Mouse (Mus musculus): Measurements from ENCODE around the gene Nop16. TPM values are rescaled to one million over a fixed set of nuclear protein-coding genes. Genes with fewer than 3 reads are reported as not detected.

Gene Nop16
- polyA plus RNA-seq, 1 experiment: 9.1 TPM

GRCm38 (mm10) chr13:54577652-54578507, 12.0 kb downstream of the Nop16 start:
- no peak for DNase-seq
- WGBS: 76% methylated on average over 21 of the region's 21 CpGs
- no peak for TF ChIP-seq POLR2A (IDR thresholded peaks at IDR 0.05; ENCODE audit: borderline replicate concordance, extremely low read depth, low read depth, low read length)
- TF ChIP-seq CTCF (IDR thresholded peaks at IDR 0.05; ENCODE audit: insufficient read depth, low read length): no peak
- Histone ChIP-seq H3K4me3 (replicated peaks; ENCODE audit: extremely low read depth, low read depth, low read length) (no peak overlapping the region), H3K4me1 (ENCODE audit: control insufficient read depth, insufficient read depth, low read length) (peaks cover 12% of the 10 kb centered on the region)

- WGBS: 4% methylated on average over 19 of the region's 19 CpGs
- H3K4me3 ChIP-seq (replicated peaks; ENCODE audit: extremely low read depth, low read depth, low read length): peak overlapping the region; percentile 72
- H3K4me1 ChIP-seq (ENCODE audit: control insufficient read depth, insufficient read depth, low read length): peaks cover 4% of the 10 kb centered on the region; the same call in 1 of the 2 replicates
- DNase-seq: peak; percentile 39
- TF ChIP-seq POLR2A (IDR thresholded peaks at IDR 0.05; ENCODE audit: borderline replicate concordance, extremely low read depth, low read depth, low read length) (no peak), CTCF (IDR thresholded peaks at IDR 0.05; ENCODE audit: insufficient read depth, low read length) (no peak)
These were observed 14.4 kb downstream of the Nop16 start for GRCm38 (mm10) chr13:54575489-54575888.

GRCm38 (mm10) chr13:54574854-54575481, 14.9 kb downstream of the Nop16 start, which contains the start of gene Arl10:
Gene Arl10 (plus strand): TSS chr13:54575015.
- under 1% methylated on average over 55 of the region's 55 CpGs for WGBS
- 0 out of 2 replicates have a peak, but pooled peaks have one; percentile 7 for TF ChIP-seq POLR2A (IDR thresholded peaks at IDR 0.05; ENCODE audit: borderline replicate concordance, extremely low read depth, low read depth, low read length)
- no peak for TF ChIP-seq CTCF (IDR thresholded peaks at IDR 0.05; ENCODE audit: insufficient read depth, low read length)
- peak within 1 kb of the TSS; percentile 72 for H3K4me3 ChIP-seq (replicated peaks; ENCODE audit: extremely low read depth, low read depth, low read length)
- H3K4me1 ChIP-seq (ENCODE audit: control insufficient read depth, insufficient read depth, low read length): peaks cover 4% of the 10 kb centered on the region; the same call in 1 of the 2 replicates
- DNase-seq: peak; percentile 78

GRCm38 (mm10) chr13:54572621-54573020, 17.3 kb downstream of the Nop16 start:
- H3K4me1 ChIP-seq (ENCODE audit: control insufficient read depth, insufficient read depth, low read length): peaks cover 4% of the 10 kb centered on the region; the same call in 1 of the 2 replicates
- no peak overlapping the region for H3K4me3 ChIP-seq (replicated peaks; ENCODE audit: extremely low read depth, low read depth, low read length)
- WGBS: 81% methylated on average over 4 of the region's 4 CpGs
- no peak for DNase-seq
- TF ChIP-seq POLR2A (IDR thresholded peaks at IDR 0.05; ENCODE audit: borderline replicate concordance, extremely low read depth, low read depth, low read length) (no peak), CTCF (IDR thresholded peaks at IDR 0.05; ENCODE audit: insufficient read depth, low read length) (no peak)

DNA sequence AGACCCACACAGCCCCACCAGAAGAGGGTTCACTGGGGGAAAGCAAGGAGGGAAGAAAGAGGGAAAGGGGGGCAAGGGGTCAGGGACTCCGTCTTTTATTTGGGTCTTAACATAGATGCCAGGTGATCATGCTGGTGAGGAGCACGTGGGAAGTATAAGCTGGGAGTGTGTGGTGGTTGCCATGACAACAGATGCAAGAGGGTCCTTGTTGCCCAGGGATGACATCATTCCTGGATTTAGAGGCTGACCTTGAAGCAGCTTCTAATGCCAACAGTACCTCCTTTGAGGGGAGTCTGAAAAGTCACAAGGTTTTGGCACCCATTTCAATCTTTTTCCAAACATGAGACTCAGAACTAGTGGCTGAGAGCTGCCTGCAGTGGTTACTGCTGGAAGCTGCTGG, 18.3 kb downstream of the Nop16 start:
- TF ChIP-seq CTCF (IDR thresholded peaks at IDR 0.05; ENCODE audit: insufficient read depth, low read length) (no peak), POLR2A (IDR thresholded peaks at IDR 0.05; ENCODE audit: borderline replicate concordance, extremely low read depth, low read depth, low read length) (no peak)
- no peak for DNase-seq
- Histone ChIP-seq H3K4me3 (replicated peaks; ENCODE audit: extremely low read depth, low read depth, low read length) (no peak overlapping the region), H3K4me1 (ENCODE audit: control insufficient read depth, insufficient read depth, low read length) (peaks cover 4% of the 10 kb centered on the region; the same call in 1 of the 2 replicates)
- WGBS: 35% methylated on average over 2 of the region's 2 CpGs

DNA sequence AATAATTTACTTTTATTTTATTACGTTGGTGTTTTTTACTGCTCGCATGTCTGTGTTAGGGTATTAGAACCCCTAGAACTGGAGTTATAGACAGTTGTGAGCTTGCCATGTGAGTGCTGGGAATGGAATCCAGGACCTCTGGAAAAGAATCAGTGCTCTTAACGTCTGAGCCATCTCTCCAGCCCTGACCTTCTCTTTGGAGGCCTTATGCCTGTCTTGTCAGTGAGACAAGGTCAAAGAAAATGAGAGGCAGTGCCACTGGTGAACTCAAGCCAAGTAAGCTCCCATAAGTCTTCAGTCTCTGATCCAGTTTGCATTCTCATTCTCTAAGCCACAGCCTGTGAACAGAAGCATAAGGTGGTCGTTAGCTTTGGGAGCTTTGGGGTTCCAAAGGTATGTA, 19.2 kb downstream of the Nop16 start:
- 72% methylated on average over 4 of the region's 4 CpGs for WGBS
- TF ChIP-seq CTCF (IDR thresholded peaks at IDR 0.05; ENCODE audit: insufficient read depth, low read length) (no peak), POLR2A (IDR thresholded peaks at IDR 0.05; ENCODE audit: borderline replicate concordance, extremely low read depth, low read depth, low read length) (no peak)
- peaks cover 4% of the 10 kb centered on the region; the same call in 1 of the 2 replicates for H3K4me1 ChIP-seq (ENCODE audit: control insufficient read depth, insufficient read depth, low read length)

GRCm38 (mm10) chr13:54569282-54569681, 20.6 kb downstream of the Nop16 start:
- 43% methylated on average over 1 of the region's 1 CpGs for WGBS
- no peak overlapping the region for H3K4me3 ChIP-seq (replicated peaks; ENCODE audit: extremely low read depth, low read depth, low read length)

More for the DNA sequence above, 19.2 kb downstream of the Nop16 start:
- no peak for DNase-seq
- no peak overlapping the region for H3K4me3 ChIP-seq (replicated peaks; ENCODE audit: extremely low read depth, low read depth, low read length)

GRCm38 (mm10) chr13:54568380-54568779, 21.5 kb downstream of the Nop16 start:
- 48% methylated on average over 5 of the region's 5 CpGs for WGBS
- TF ChIP-seq CTCF (IDR thresholded peaks at IDR 0.05; ENCODE audit: insufficient read depth, low read length) (no peak), POLR2A (IDR thresholded peaks at IDR 0.05; ENCODE audit: borderline replicate concordance, extremely low read depth, low read depth, low read length) (no peak)
- no peak overlapping the region for H3K4me3 ChIP-seq (replicated peaks; ENCODE audit: extremely low read depth, low read depth, low read length)
- DNase-seq: no peak
- H3K4me1 ChIP-seq (ENCODE audit: control insufficient read depth, insufficient read depth, low read length): peaks cover 7% of the 10 kb centered on the region

More at GRCm38 (mm10) chr13:54569282-54569681, 20.6 kb downstream of the Nop16 start:
- TF ChIP-seq CTCF (IDR thresholded peaks at IDR 0.05; ENCODE audit: insufficient read depth, low read length) (no peak), POLR2A (IDR thresholded peaks at IDR 0.05; ENCODE audit: borderline replicate concordance, extremely low read depth, low read depth, low read length) (no peak)
- no peak for DNase-seq
- peaks cover 2% of the 10 kb centered on the region; the same call in 1 of the 2 replicates for H3K4me1 ChIP-seq (ENCODE audit: control insufficient read depth, insufficient read depth, low read length)

DNA sequence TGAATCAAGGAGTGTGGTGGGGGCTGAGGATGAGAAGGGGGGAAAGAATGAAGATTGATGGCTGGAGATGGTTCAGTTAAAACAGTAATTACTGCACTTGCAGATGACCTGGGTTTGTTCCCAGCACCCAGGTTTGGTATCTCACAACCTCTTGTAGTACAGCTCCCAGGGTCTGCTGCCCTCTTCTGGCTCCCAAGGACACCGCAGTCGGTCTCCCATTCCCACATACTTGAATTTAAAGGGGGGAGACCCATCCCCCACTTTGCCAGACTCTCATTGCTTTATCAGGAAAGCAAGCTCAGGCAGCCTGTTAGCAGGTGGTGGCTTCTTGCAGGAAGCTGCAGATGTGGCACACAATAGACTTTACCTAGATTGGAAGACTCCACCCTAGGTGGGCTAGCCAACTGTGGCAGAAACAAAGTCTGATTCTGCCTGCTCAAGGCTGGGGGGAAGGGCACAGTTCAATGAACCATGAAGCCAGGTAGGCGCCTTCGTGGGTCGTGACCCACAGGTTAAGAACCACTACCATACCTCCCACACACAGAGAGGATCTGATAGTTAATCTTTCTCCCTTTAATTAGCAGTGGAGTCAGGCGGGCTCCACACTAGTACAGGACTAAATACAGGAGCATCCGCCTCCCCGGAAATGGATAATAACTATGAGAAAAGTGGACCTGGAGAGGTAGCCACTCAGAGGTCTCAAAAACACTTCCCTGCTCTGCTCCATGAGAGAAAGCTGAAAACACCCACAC, 24.1 kb downstream of the Nop16 start:
- H3K4me3 ChIP-seq (replicated peaks; ENCODE audit: extremely low read depth, low read depth, low read length): peak overlapping the region; percentile 59
- 51% methylated on average over 8 of the region's 8 CpGs for WGBS
- DNase-seq: peak; percentile 51
- TF ChIP-seq CTCF (IDR thresholded peaks at IDR 0.05; ENCODE audit: insufficient read depth, low read length): peak; percentile 63
- no peak for TF ChIP-seq POLR2A (IDR thresholded peaks at IDR 0.05; ENCODE audit: borderline replicate concordance, extremely low read depth, low read depth, low read length)
- H3K4me1 ChIP-seq (ENCODE audit: control insufficient read depth, insufficient read depth, low read length): peaks cover 10% of the 10 kb centered on the region
